Mouse (Mus musculus): ENCODE measurements around the gene Snx22. TPM values are rescaled to one million over a fixed set of nuclear protein-coding genes. Genes with fewer than 3 reads are reported as not detected.

The Snx22 gene
- polyA plus RNA-seq, 2 experiments from 2014 or later, result 1.5 to 2.6 TPM

Other genes starting within 250 kb of the Snx22 start
- gene Zfp609, start 242.2 kb downstream of the Snx22 start, polyA plus RNA-seq (2017; shearing (Covaris generic)), result 1 to 10 TPM; 2.7 TPM
- gene Pclaf, start 179.5 kb downstream of the Snx22 start, polyA plus RNA-seq (2017; shearing (Covaris generic)), result 10 to 100 TPM; 16.4 to 27.2 TPM
- gene Trip4, start 160.9 kb downstream of the Snx22 start, polyA plus RNA-seq (2017; shearing (Covaris generic)), result 10 to 100 TPM; 39.7 to 54.7 TPM
- 10 to 100 TPM; 37.5 to 47.8 TPM for gene Csnk1g1, start 160.8 kb downstream of the Snx22 start, polyA plus RNA-seq (2017; shearing (Covaris generic))
- 100 to 1,000 TPM; 439 to 492 TPM for gene Ppib, start 9.5 kb downstream of the Snx22 start, polyA plus RNA-seq (2017; shearing (Covaris generic))
- gene Snx1, start 56.9 kb upstream of the Snx22 start, polyA plus RNA-seq (2017; shearing (Covaris generic)), result 10 to 100 TPM; 94.0 to 96.9 TPM
- gene Ciao2a, start 56.9 kb upstream of the Snx22 start, polyA plus RNA-seq (2017; shearing (Covaris generic)), result 100 to 1,000 TPM; 142 to 150 TPM
- under 1 TPM in 1 of 2 experiments, not detected in 1; 0.81 TPM for gene Dapk2, start 88.5 kb upstream of the Snx22 start, polyA plus RNA-seq (2017; shearing (Covaris generic))